Mouse (Mus musculus) megakaryocyte, embryonic 14.5 days (primary cell): ENCODE results near the gene Prpmp5. TPM values are rescaled to one million over a fixed set of nuclear protein-coding genes. Genes with fewer than 3 reads are reported as not detected.
"Not testable (repeated sequence)": the region's sequence is repeated elsewhere in the genome, so short reads cannot be mapped to it uniquely, and the experiment has no call there.

ENCODE experiments used
- H3K27me3 ChIP-seq: replicated peaks from 2 replicates; pipeline ENCODE3; 2012; ENCODE audit warnings: inconsistent platforms
- H3K36me3 ChIP-seq: replicated peaks from 2 replicates; pipeline ENCODE3; 2012; ENCODE audit warnings: low read length, inconsistent platforms, mixed read lengths
- H3K4me1 ChIP-seq: 2 replicates; pipeline ENCODE4 v1.6.1; 2012; ENCODE audit warnings: inconsistent platforms
- H3K4me3 ChIP-seq: replicated peaks from 2 replicates; pipeline ENCODE3; 2012; ENCODE audit warnings: moderate library complexity, mild to moderate bottlenecking, inconsistent platforms
- H3K9me3 ChIP-seq: 2 replicates; pipeline ENCODE4 v1.6.1; 2012; ENCODE audit warnings: inconsistent platforms
- polyA plus RNA-seq: library from polyadenylated mRNA; stranded (reverse); fragments of >175 nt; gene quantifications from 2 replicates; pipeline ENCODE4 v1.2.3, GENCODE M21; 2012; ENCODE audit warnings: low replicate concordance; ENCODE audit not compliant: insufficient read depth

Gene Prpmp5
- not detected in 2 replicates for polyA plus RNA-seq

DNA sequence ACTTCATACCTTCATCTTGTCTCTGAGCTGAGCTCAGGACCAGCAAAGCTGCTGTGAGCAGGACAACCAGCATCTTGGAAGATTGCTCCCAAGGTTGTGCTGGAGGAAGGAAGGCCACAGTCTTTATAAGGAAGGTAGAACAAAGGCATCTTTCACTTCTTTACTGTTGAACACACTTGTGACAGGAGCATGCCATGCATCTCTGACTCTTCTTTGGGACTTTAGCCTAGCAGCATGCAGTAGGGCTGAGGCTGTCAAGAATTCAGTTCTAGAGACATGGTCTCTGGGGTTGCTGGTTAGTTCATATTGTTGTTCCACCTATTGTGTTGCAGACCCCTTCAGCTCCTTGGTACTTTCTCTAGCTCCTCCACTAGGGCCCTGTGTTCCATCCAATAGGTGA, at the start of gene Prpmp5:
TSS of gene Prpmp5 (minus strand) at position 101 of the 400 bp plus-strand sequence.
- not testable (repeated sequence) for H3K4me3 ChIP-seq, H3K9me3 ChIP-seq, H3K36me3 ChIP-seq, H3K27me3 ChIP-seq, H3K4me1 ChIP-seq

DNA sequence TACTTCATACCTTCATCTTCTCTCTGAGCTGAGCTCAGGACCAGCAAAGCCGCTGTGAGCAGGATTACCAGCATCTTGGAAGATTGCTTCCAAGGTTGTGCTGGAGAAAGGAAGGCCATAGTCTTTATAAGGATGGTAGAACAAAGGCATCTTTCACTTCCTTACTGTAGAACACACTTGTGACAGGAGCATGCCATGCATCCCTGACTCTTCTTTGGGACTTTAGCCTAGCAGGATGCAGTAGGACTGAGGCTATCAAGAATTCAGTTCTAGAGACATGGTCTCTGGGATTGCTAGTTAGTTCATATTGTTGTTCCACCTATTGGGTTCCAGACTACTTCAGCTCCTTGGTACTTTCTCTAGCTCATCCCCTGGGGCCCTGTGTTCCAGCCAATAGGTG, 49.5 kb upstream of the Prpmp5 start, which contains the start of gene Gm8882:
TSS of gene Gm8882 (minus strand) at position 101 of the 400 bp plus-strand sequence.
- H3K36me3 ChIP-seq, H3K9me3 ChIP-seq, H3K4me3 ChIP-seq, H3K27me3 ChIP-seq, H3K4me1 ChIP-seq: not testable (repeated sequence)

Other genes starting within 250 kb of the Prpmp5 start
- not detected in 2 replicates for gene Prb1, start 104.2 kb downstream of the Prpmp5 start, polyA plus RNA-seq
- gene Gm8882, start 49.4 kb upstream of the Prpmp5 start, polyA plus RNA-seq: not detected in 2 replicates